Mouse (Mus musculus) ES-E14 (cell line): ENCODE measurements at regions not wholly inside any gene's neighbourhood (a gene's known extent, or its start where the extent isn't known, plus 50 kb on each side); places are given as distances from the start of the nearest gene placed in this dataset.

Experiments used
- DNase-seq: peaks from one replicate; pipeline ENCODE4 v3.0.0-alpha.2; 2013; ENCODE audit warnings: low read depth, low spot score
- H3K27ac ChIP-seq: 2 replicates; pipeline ENCODE4 v1.5.1; 2012; ENCODE audit warnings: low read depth, mild to moderate bottlenecking, low read length, moderate library complexity, mixed read lengths; ENCODE audit not compliant: poor library complexity, insufficient read depth, severe bottlenecking
- H3K36me3 ChIP-seq: 2 replicates; pipeline ENCODE4 v1.6.1; 2012; ENCODE audit warnings: mild to moderate bottlenecking, low read length, moderate library complexity, mixed read lengths; ENCODE audit not compliant: control insufficient read depth, poor library complexity, insufficient read depth, severe bottlenecking
- H3K4me1 ChIP-seq, 2 experiments: fragments of 150-350 bp in 1 of 2; sonication (generic) in 1 of 2; 2 replicates each; pipeline ENCODE4 v1.6.1; 2012; ENCODE audit warnings: low read length in 2 of 2, mild to moderate bottlenecking in 1 of 2, mixed read lengths in 1 of 2; ENCODE audit not compliant: control insufficient read depth in 2 of 2, insufficient read depth in 2 of 2, poor library complexity in 1 of 2
- H3K4me3 ChIP-seq, 2 experiments: fragments of 150-350 bp in 1 of 2; sonication (generic) in 1 of 2; 2 replicates each; pipeline ENCODE4 v1.5.1; 2012; ENCODE audit warnings: low read length in 2 of 2, low read depth in 1 of 2, mild to moderate bottlenecking in 1 of 2, mixed read lengths in 1 of 2; ENCODE audit not compliant: insufficient read depth in 1 of 2, poor library complexity in 1 of 2, severe bottlenecking in 1 of 2
- H3K9ac ChIP-seq: 2 replicates; pipeline ENCODE4 v1.6.1; 2012; ENCODE audit warnings: low read depth, mild to moderate bottlenecking, low read length, mixed read lengths; ENCODE audit not compliant: poor library complexity, insufficient read depth, severe bottlenecking
- H3K9me3 ChIP-seq: fragments of 150-350 bp; sonication (generic); 2 replicates; pipeline ENCODE4 v1.6.1; 2012; ENCODE audit warnings: low read depth, mild to moderate bottlenecking, low read length; ENCODE audit not compliant: control insufficient read depth, insufficient read depth
- CHD2 ChIP-seq: IDR thresholded peaks from 2 replicates; pipeline ENCODE4 v1.6.1; 2014; ENCODE audit warnings: mild to moderate bottlenecking, low read depth, low read length, inconsistent platforms
- HCFC1 ChIP-seq: IDR thresholded peaks from 2 replicates; pipeline ENCODE4 v1.6.1; 2012; ENCODE audit warnings: low read length, inconsistent platforms, borderline replicate concordance; ENCODE audit not compliant: insufficient read depth
- MAFK ChIP-seq: IDR thresholded peaks from 2 replicates; pipeline ENCODE4 v1.6.1; 2014; ENCODE audit warnings: mild to moderate bottlenecking, low read depth, low read length, inconsistent platforms; ENCODE audit not compliant: insufficient read depth
- ZC3H11A ChIP-seq: IDR thresholded peaks from 2 replicates; pipeline ENCODE4 v1.6.1; 2012; ENCODE audit warnings: low read depth, mild to moderate bottlenecking, inconsistent platforms, low read length, borderline replicate concordance
- ZNF384 ChIP-seq: IDR thresholded peaks from 2 replicates; pipeline ENCODE4 v1.6.1; 2012; ENCODE audit warnings: low read depth, low read length, inconsistent platforms
- in situ Hi-C, 2 experiments: fragments of 600-800 bp; cut with MboI; formaldehyde crosslinking; loops; one replicate each; pipeline ENCODE4 v1.15.1; 2025; ENCODE audit warnings: low sequenced_read_pairs in 2 of 2, inconsistent platforms in 1 of 2; ENCODE audit not compliant: unreplicated experiment in 2 of 2

GRCm38 (mm10) chr2:172094159-172094558 is 50.9 kb upstream of the Cbln4 start:
- Histone ChIP-seq H3K9ac (no peak overlapping the region), H3K36me3 (no peaks in the 10 kb centered on the region), H3K27ac (no peak overlapping the region), H3K4me1 (no peaks in the 10 kb centered on the region), H3K4me3 (no peak overlapping the region), H3K9me3 (no peaks in the 10 kb centered on the region)
- DNase-seq, result no peak
- TF ChIP-seq HCFC1 (no peak), ZC3H11A (no peak), MAFK (no peak), ZNF384 (no peak), CHD2 (no peak)
- in situ Hi-C loops, result no loop called here

GRCm38 (mm10) chr2:172103881-172104655 is 60.8 kb upstream of the Cbln4 start:
- Histone ChIP-seq H3K4me1 (no peaks in the 10 kb centered on the region; a peak in 1 of 4 replicates), H3K4me3 (no peak overlapping the region), H3K9me3 (no peaks in the 10 kb centered on the region), H3K27ac (no peak overlapping the region), H3K9ac (no peak overlapping the region), H3K36me3 (no peaks in the 10 kb centered on the region)
- in situ Hi-C loops, result no loop called here
- no peak for DNase-seq
- TF ChIP-seq HCFC1 (no peak), CHD2 (no peak), MAFK (no peak), ZC3H11A (no peak), ZNF384 (no peak)

GRCm38 (mm10) chr2:172105241-172105640 is 62.0 kb upstream of the Cbln4 start:
- Histone ChIP-seq H3K27ac (no peak overlapping the region; the same call in 1 of the 2 replicates), H3K9me3 (no peaks in the 10 kb centered on the region), H3K4me3 (no peak overlapping the region), H3K9ac (no peak overlapping the region), H3K36me3 (no peaks in the 10 kb centered on the region), H3K4me1 (no peaks in the 10 kb centered on the region; a peak in 1 of 4 replicates)
- in situ Hi-C loops, result no loop called here
- TF ChIP-seq HCFC1, result no peak
- no peak for TF ChIP-seq ZNF384
- no peak for TF ChIP-seq MAFK
- no peak for TF ChIP-seq ZC3H11A
- TF ChIP-seq CHD2, result no peak
- no peak for DNase-seq

GRCm38 (mm10) chr2:172110706-172111105 is 67.4 kb upstream of the Cbln4 start:
- H3K4me1 ChIP-seq, result no peaks in the 10 kb centered on the region
- no peak overlapping the region for H3K27ac ChIP-seq
- H3K36me3 ChIP-seq, result no peaks in the 10 kb centered on the region
- no peaks in the 10 kb centered on the region for H3K9me3 ChIP-seq
- in situ Hi-C loops, result no loop called here
- no peak overlapping the region for H3K4me3 ChIP-seq
- DNase-seq, result peak; percentile 39
- TF ChIP-seq ZNF384 (no peak), HCFC1 (no peak), CHD2 (no peak), MAFK (no peak), ZC3H11A (no peak)
- H3K9ac ChIP-seq, result no peak overlapping the region

- no peak for TF ChIP-seq ZNF384
- TF ChIP-seq MAFK, result no peak
- no peak for TF ChIP-seq ZC3H11A
- no peak for TF ChIP-seq CHD2
- TF ChIP-seq HCFC1, result no peak
- Histone ChIP-seq H3K4me3 (no peak overlapping the region), H3K9me3 (no peaks in the 10 kb centered on the region), H3K9ac (no peak overlapping the region), H3K27ac (no peak overlapping the region), H3K36me3 (no peaks in the 10 kb centered on the region), H3K4me1 (no peaks in the 10 kb centered on the region)
- in situ Hi-C loops, result no loop called here
- no peak for DNase-seq
These were observed 70.4 kb upstream of the Cbln4 start for GRCm38 (mm10) chr2:172113639-172114038.
